Mouse (Mus musculus) kidney, postnatal 10 days (tissue): ENCODE data around the gene Maoa.

ENCODE experiments used
- DNase-seq: peaks from one replicate; pipeline ENCODE4 v3.0.0; 2021; ENCODE audit warnings: mixed read lengths

Gene Maoa

DNA sequence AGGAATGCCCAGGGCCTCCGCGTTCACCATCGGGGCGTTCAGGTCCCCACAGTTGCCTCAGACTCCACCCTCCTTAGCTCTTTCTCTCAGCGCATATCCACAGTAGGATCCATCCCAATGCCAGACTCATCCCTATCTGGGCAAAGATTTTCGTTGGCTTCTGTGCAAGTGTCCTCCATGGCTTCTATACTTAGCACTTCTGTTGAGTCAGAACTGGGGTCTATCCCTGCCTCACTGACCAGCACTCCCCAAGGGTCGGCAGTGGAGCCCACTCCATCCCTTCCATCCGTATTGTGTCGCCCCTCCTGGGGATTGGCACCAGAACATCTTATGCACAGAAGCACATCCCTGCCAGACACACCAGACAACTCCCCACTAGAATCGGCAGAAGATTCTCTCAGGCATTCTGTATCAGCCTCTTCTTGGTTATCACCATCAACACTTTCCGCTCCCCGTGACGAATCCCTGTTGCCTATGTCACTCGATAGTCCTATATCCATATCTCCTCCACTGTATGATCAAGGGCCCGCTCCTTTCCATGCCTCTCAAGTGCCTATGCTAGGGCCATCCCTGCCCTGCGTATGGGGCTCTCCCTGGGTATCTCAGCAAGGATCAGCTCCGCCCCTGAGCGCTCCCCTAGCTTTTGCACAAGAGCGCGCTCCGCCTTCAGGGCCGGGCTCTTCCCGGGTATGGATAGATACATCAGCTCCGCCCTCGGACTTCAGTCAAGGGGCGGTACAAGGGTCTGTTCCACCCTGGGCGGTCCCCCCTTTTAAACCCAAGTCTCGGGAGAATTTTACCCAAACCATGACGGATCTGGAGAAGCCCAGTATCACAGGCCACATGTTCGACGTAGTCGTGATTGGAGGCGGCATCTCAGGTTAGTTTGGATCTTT, at the start of gene Maoa:
Maoa (plus strand) TSS at position 665 of the 896 bp plus-strand sequence.
- peak; percentile 80 for DNase-seq

- DNase-seq, result peak; percentile 91
Measured at GRCm38 (mm10) chrX:16618225-16619033, 1.1 kb upstream of the Maoa start.

GRCm38 (mm10) chrX:16656511-16656910, 37.0 kb downstream of the Maoa start:
- peak; percentile 19 for DNase-seq

DNA sequence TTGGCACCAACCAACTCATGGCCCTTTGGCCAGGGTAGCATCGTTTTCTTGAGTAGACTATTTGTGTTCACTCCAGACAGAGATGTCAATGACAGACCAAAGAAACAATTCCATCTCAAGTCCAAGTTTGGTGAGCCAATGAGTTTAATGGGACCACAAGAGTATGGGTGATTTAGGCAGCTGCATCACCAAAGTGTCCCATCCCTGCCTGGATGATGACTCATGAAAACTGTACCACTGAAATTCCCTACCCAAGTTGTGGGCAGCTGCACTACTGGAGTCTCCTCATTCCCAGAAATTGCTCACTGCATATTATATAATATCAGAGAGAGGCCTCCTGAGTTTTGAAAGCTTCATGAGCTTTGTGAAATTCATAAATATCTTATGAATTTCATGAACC, 86.6 kb downstream of the Maoa start:
- DNase-seq, result no peak

DNA sequence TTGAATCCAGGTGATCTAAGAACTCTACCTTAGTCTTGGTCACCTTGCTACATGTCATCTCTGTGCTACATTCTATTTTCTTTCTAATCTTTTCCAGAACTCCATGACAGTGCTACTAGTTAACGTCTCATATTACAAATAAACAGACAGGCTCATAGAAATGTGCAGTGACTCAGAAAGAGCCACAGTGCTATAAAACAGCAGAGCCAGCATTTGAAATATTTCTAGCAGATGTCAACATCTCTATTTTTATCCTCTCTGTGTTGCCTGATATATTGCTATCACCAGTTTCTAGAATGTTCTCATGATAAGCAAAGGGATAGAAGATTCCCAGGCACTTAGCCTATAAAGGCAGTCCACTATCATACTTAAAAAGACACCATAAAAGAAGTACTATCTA, 94.5 kb downstream of the Maoa start:
- no peak for DNase-seq
